Mouse (Mus musculus) left cerebral cortex, adult 8-10 months (tissue): ENCODE data around the gene Atp5g2. TPM values are rescaled to one million over a fixed set of nuclear protein-coding genes. Genes with fewer than 3 reads are reported as not detected.
"Not testable (repeated sequence)": the region's sequence is repeated elsewhere in the genome, so short reads cannot be mapped to it uniquely, and the experiment has no call there.

ENCODE experiments used
- DNase-seq, 2 experiments: peaks; one replicate each; pipeline ENCODE4 v3.0.0; 2022; ENCODE audit warnings: low spot score in 2 of 2
- total RNA-seq, 4 experiments: library from RNA; stranded (reverse); gene quantifications; 2 replicates each; pipeline ENCODE4 v1.2.4; 2022

Atp5g2 gene
- total RNA-seq, 4 experiments from 2014 or later, result 8.4 to 19.1 (median 13.2) TPM

DNA sequence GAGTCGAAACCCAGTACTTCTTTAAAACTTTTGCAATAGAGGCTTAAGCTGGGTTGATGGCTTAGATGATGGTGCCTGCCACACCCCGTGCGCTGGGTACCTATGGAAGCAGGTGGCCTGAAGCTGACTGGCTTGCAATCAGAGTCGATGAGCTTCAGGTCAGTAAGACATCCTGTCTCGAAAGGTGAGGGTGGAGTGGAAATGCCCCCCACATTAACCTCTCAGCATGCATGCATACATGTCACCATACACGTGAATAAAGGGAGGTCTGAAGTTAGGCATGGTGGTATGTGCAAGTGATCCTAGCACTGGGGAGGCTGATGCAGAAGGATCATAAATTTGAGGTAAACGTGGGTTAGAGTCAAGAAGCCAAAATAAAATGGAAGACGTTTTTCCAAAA lies 2.6 kb downstream of the Atp5g2 start:
- no peak for DNase-seq

DNA sequence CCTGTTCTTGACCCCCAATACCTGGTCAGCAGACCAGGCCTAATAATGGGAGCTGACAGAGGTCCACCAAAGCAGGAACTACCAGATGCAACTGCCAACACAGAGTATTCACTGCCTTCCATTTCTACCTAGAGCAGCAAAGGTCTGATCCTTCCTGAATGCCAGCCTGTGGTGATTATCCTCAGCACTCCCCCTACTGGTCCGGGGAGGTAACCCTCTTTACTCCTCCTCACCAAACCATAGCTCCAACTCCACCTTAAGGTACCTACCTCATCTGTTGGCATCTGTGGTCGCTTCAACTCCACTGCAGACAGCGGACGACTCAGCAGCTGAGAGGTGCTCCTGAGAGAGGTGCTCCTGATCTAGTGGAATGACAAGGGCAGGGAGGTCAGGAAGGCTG lies 6.7 kb downstream of the Atp5g2 start:
- DNase-seq, result no peak

DNA sequence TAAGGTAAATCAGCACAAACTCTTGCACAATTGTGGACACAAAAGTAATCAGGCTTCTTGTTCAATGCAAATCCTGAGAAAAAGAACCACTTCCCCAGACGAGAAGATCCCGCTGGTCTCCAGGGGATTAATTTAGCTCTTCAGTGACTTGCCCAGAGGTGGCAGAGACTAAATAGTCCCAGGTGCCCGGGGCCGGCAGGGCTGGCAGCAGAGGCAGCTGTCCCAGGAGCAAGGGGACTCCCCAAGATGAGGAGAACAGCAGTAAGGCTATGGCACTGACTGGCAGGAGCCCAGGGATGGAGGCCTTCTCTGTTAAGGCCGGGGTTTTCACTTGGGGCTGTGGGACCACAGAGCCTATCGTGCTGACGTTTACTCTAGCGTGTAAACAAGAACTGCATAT lies 8.3 kb downstream of the Atp5g2 start:
- DNase-seq, result no peak

DNA sequence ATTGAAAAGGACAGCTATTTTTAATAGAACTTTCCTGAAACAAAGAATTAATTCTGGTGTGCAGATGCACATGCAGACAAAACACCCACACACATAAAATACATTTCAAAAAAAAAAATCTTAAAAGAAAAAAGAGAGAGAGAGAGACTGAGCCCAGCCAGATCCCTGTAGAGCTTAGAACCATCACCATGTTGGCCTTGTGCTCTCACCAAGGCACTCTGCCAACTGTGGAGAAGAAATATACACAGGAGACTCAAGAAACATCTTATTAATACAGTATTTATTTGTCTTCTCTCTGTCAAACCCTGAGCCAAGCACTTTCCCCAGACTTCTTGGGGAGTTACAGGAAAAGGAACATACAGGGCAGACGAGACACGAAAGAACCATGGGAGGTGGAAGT lies 9.6 kb downstream of the Atp5g2 start:
- not testable (repeated sequence) for DNase-seq

DNA sequence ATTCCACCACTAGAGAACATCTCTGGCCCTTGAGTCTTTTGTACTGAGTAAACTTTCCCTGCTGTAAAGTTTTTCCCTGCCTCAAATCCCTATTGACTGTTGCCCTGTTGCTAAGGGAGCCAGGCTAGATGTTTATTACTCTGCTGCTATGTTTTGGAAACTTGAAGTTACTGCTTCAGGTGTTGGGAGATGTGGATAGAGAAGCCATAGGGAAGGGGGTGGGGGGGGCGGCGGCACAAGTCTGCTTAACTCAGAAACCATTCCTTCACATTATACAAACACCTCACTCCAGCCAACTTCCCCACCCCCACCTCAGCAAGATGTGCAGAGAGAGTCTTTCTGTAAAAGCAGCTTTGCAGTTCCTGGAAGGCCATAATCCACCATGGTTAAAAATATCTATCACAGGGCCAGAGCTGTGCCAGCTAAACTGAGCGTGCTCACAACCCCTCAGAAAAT lies 14.2 kb downstream of the Atp5g2 start:
- DNase-seq, result peak in 1 of 2 experiments; percentile 33

DNA sequence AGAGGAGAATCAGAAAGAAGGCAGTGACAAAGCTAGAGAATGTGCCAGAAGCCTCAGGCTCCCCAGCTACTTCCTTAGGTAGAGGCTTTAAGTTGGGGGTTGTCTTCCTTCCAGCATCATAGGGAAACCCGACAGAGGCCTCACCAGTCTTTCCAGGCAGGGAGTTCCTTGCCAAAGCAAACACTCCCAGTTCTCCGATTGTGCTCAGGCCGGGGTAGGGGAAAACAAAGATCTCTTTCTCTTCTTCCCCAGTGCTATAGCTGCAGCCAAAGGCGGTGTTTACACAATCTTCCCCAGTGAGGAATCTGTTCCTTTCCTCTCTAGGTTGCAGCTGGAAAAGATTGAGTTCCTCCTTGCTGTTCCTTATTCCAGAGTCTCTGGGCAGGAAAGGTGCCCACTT lies 15.5 kb downstream of the Atp5g2 start:
- no peak for DNase-seq

DNA sequence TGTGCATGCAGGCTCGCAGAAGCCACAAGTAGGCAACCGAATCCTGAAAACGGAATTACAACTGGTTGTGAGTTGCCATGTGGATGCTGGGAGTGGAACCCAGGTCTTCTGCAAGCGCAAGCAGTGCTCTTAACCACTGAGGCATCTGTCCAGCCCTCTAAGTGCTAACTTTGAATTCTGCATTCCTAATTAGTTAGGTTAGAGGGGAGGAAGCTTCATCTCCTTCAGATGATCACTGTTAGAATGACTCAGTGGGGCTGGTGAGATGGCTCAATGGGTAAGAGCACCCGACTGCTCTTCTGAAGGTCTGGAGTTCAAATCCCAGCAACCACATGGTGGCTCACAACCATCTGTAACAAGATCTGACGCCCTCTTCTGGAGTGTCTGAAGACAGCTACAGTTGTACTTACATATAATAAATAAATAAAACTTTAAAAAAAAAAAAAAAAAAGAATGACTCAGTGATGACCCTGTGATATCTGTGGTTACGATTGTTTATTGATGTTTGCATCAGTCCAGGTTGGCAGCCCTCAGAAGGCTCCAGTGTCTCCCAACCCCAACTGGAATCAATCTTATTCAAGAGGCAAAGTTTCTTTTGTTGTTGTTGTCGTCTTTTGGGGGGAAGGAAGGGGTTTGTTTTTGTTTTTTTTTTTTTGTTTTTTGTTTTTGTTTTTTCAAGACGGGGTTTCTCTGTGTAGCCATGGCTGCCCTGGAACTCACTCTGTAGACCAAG lies 20.1 kb downstream of the Atp5g2 start:
- DNase-seq, result not testable (repeated sequence)

DNA sequence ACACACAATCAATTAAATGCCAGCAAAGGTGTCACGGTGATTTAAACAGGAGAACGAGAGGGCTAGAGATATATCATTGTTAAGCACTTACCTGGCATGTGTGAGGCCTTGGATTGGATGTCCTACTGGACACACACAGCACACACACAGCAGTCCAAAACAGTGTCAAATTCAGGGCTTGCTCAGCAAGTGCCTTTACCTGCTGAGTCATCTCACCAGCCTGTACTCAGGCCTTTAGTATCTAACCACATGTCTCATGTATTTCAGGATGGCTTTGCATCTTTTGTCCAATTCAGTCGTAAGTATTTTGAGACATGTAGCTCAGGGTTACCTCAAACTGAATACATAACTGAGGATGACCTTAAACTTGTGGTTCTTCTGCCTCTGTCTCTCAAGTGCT lies 21.0 kb downstream of the Atp5g2 start:
- DNase-seq, result no peak

DNA sequence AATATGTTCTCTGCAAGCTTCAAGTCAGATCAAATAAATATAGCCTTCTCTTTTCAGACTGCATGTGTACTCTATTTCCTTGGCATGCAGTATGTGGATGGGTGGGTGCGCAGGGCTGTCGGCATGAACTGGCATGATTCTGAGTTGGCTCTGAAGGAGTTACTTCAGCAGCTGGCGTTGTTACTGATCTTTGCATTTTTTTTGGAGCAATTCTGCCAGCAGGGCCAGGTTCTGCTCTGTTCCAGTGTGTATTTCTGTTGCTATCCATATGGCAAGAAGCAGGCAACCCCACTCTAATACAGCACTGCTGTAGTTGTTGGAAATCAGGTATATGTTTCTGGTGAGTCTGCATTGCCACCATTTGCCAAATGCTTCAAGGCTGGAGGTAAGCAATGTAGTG lies 36.3 kb downstream of the Atp5g2 start:
- peak in 1 of 2 experiments; percentile 85 for DNase-seq

DNA sequence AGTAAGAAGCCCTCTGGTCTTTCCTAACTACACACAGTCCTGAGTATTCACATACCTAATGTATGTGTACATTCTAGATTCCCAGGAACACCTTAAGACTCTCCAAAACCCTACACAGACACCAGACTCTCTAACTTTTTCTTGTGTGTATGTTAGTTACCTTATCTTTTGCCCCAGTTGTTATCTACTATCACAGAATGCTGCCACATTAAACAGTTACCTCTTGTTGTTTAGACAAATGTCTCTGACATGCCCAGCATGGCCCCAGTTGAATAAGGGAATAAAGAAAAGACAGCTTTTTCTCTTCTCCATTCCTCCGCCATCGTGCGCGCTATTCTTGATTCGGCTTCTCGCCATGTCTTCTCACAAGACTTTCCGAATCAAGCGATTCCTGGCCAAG lies 37.5 kb downstream of the Atp5g2 start:
- DNase-seq, result no peak

DNA sequence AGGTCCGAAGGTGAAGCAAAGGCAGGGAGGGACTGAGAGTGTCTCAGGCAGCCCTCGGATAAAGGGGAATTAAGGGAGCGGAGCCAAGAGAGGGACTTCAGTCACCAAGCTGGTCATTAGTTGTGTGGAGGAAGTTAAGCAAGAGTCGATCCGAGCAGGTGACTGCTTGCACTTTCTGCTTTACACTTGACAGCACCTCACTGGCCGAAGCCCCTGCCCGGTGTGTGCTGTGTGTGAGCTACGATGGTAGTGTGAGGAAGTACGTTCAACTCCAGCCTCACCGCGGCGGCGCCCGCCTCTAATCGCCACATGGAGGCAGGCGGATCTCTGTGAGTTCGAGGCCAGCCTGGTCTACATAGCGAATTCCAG lies 46.5 kb downstream of the Atp5g2 start:
- DNase-seq, result no peak

DNA sequence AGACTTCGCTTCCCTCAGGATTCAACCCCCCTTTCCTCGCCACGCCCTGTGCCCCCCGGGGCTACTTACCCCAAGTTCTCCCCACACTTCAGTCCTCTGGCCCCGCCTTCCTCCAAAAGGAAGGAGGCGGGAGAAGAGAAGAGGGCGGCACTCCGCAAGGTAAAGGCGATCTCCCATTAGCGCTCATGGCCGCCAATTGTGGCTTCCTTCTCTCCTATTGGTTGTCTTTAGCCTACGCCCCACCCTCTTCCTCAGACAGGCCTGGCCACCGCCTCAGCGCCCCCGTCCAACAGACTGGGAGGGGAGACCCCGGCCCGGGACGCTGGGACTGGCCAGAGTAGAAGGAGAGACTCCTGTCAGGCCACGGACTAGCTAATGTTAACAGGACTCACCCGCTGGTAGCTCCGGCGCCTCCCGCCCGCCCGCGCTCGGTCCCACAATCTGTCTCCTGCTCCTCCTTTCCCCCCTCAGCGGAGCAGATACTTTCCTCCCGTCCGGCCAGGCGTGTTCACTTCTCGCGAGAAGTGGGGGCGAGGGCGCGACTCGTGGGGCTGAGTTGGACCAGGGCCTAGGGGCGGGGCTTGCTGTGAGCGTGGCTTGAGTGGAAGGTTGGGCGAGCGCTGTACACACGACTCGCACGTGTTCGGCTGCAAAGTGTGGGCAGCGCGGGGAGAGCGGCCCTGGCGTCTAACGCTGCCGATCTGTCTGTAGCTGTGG lies 47.0 kb downstream of the Atp5g2 start, which contains the start of the genes Gm28047 and Atf7:
Gene Gm28047 (minus strand): TSS at position 98 of the 717 bp plus-strand sequence.
Gene Atf7 (minus strand): TSS at position 495 of the 717 bp plus-strand sequence.
- DNase-seq, result peak; percentile 98

DNA sequence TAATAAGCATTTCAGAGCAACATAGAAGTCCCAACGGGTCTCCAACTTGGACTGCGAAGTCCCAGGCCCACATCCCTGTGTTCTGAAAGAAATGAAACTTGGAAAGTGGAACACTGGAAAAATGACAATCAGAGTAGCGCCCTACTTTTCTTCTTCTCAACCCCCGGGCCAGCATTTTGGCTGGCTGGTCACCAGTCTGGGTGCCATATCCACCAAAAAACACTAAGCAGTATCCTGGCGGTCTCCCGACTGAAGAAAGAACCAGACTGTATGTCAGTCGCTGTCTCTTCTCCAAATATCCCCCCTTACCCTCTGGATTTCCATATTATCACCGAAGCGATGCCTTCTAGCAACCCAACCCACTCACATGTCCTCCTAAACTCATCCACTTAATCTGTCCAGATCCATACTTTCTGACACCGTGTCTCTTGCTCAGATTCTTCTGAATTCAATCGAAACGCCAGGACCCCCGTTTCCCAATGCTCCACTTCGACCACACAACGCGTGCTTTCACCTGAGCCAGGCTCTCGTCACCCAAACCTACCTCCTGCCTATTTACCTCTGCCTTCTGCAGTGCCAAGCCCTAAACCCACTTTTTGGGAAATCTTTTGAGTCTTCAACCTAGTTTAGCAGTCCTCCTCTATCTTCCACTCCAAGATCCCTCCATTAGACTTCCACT lies 47.7 kb downstream of the Atp5g2 start:
- peak in 1 of 2 experiments; percentile 16 for DNase-seq

DNA sequence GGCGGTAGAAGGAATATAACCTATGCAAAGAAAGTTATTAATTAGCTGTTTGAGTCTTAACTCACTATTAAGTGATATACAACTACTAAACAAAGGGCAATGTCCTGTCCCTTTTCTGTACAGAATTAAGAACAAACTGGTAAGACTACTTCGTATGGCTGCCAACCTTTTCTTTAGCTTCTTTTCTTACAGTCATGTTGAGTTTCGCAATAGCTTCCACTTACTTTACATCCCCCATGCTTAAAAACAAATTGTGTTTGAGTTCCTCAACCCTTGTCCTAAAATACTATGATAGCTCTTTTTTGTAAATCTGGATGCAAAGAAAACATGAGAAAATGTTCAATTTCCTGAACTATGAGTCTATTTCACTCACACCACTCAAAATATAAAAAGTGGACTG lies 49.0 kb downstream of the Atp5g2 start:
- DNase-seq, result no peak

DNA sequence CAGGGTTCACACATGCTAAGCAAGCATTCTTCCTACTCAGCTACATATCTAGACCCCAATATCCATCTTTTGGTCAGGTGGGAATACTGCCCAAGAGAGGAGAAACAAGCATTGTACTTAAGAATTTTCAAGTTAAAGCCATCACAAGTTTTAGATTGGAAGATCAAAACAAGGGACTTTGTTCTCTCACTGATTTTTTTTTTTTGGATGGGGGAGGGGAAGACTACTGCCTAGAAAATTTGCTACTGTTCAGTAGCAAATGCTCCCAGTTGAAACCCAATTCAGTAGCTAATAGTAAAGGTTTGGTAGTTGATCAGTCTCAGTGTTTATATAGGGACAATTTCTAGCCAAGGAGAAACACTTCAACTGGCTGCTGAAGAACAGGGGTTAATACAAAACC lies 49.6 kb downstream of the Atp5g2 start:
- DNase-seq, result no peak

DNA sequence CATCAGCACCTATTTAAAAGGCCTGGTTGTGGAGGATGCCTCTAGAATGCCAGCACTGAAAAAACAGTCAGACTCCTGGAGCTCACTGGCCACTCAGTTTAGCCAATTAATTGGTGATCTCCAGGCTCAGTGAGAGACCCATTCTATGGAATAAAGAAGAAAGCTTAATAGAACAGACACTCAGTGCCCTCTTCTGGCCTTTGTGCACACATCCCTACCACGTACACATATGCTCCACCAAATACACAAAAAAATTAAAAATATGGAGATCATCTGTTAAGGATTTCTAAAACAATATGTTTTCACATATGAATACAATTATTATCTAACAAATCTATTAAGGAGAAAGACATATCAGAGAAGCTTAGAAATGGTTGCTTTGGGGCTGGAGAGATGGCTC lies 51.4 kb downstream of the Atp5g2 start:
- DNase-seq, result no peak

DNA sequence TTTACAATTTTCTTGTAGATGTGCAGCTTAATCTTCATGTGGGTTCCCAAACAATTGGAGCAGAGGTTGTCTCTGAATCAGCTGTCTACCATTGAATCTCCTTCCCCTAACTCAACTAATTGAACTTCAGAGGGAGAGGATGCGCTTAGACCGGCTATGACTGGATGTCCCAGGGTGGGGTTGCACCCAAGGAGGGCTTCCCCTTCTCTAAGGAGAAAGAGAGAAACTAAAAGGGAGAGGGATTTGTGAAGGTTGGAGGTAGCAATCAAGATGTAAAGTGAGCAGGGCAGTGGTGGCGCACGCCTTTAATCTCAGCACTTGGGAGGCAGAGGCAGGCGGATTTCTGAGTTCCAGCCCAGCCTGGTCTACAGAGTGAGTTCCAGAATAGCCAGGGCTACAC lies 52.7 kb downstream of the Atp5g2 start:
- DNase-seq, result no peak

DNA sequence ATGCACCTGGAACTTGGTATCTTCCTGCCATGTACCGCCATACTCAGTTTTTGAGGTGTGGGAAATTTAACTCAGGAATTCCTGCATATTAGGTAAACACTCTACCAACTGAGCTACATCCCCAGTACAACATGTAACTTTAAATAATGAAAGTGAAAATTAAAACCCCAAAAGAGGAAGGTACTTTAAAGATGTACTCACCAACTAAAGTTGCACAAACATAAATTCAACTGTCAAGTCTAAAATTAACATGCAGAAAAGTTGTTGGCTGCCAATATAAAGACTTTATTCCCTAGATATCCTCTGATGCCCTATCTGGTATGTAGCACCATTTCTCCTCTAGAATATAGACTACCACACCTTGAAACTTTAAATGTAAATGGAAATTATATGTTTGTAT lies 54.5 kb downstream of the Atp5g2 start:
- DNase-seq, result no peak

DNA sequence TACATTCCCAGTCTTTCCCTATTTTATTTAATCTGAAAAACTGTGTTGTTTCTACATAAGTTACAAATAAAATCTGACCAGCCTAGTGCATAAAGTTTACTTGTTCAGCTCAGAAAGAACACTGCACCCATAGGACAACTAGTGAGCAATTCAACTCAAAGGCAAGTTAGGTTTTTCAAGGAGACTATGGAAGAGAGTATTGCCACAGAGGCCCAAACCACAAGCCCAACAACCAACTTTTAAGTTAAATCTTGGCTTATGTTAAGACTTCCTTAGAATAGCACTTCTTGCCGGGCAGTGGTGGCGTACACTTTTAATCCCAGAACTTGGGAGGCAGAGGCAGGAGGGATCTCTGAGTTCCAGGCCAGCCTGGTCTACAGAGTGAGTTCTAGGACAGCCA lies 56.0 kb downstream of the Atp5g2 start:
- no peak for DNase-seq

DNA sequence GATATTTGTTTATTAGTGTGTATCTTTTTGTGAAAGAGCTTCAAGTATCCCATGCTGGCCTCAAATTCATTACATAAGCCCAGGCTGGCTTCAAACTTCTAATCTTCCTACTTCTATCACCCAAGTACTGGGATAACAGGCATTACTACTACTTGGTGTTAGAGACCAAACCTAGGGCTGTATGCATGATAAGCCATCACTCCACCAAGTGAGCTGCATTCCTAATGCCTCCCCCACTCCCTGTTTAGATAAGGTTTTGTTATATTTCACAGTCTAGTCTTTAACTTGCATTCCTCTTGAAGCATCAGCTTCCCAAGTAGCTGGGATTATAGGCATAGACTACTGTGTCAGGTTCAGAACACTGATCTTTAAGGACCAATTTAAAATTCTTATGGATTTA lies 57.9 kb downstream of the Atp5g2 start:
- no peak for DNase-seq

DNA sequence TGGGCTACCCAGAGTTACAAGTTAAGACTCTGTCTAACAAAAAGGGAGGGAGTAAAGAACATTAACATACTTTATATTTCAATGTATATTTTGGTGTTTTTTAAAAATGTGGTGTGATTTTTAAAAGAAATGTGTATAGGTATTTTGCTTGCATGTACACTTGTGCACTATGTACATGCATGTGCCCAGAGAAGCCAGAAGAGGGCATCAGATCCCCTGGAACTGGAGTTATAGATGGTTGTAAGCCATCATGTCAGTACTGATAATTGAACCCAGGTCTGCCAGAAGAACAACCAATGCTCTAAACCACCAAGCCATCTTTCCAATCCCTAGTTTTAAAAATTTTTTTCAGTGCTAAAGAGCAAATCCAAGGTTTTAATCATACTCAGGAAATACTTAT lies 59.2 kb downstream of the Atp5g2 start:
- DNase-seq, result no peak
